Mouse (Mus musculus): Measurements from ENCODE around the gene Cinp. TPM values are rescaled to one million over a fixed set of nuclear protein-coding genes. Genes with fewer than 3 reads are reported as not detected.
A peak's percentile ranks its signal among the peaks of the same experiment; 100 is the strongest.

Cinp gene
- 25.6 and 26.4 TPM in 2 replicates for polyA plus RNA-seq (2012; rRNA removed)

- under 1% methylated on average over 74 of the region's 74 CpGs for WGBS
- peak; percentile 88 for DNase-seq (ENCODE audit: low read depth, low spot score)
Measured at GRCm38 (mm10) chr12:110889036-110890020, at the start of gene Cinp, which contains the start of gene Tecpr2. Cinp (minus strand) TSS chr12:110889145. Tecpr2 (plus strand) TSS chr12:110889264.

- DNase-seq (ENCODE audit: low read depth, low spot score) = no peak
- 87% methylated on average over 5 of the region's 5 CpGs for WGBS
Measured at GRCm38 (mm10) chr12:110937496-110937895, 48.6 kb upstream of the Cinp start.

- 63% methylated on average over 9 of the region's 9 CpGs for WGBS
- DNase-seq (ENCODE audit: low read depth, low spot score) = peak; percentile 65
Measured at GRCm38 (mm10) chr12:110935983-110936620, 47.2 kb upstream of the Cinp start.

- DNase-seq (ENCODE audit: low read depth, low spot score) = no peak
- WGBS = 70% methylated on average over 5 of the region's 5 CpGs
Measured at GRCm38 (mm10) chr12:110932820-110933219, 43.9 kb upstream of the Cinp start.

- WGBS = 93% methylated on average over 5 of the region's 5 CpGs
- no peak for DNase-seq (ENCODE audit: low read depth, low spot score)
Measured at GRCm38 (mm10) chr12:110921572-110921971, 32.6 kb upstream of the Cinp start.

- 92% methylated on average over 4 of the region's 4 CpGs for WGBS
- DNase-seq (ENCODE audit: low read depth, low spot score) = no peak
Measured at GRCm38 (mm10) chr12:110920254-110920653, 31.3 kb upstream of the Cinp start.

GRCm38 (mm10) chr12:110915761-110916160 lies 26.8 kb upstream of the Cinp start:
- no peak for DNase-seq (ENCODE audit: low read depth, low spot score)
- WGBS = 61% methylated on average over 9 of the region's 9 CpGs

GRCm38 (mm10) chr12:110909962-110910361 lies 21.0 kb upstream of the Cinp start:
- WGBS = 99% methylated on average over 2 of the region's 2 CpGs
- DNase-seq (ENCODE audit: low read depth, low spot score) = no peak

GRCm38 (mm10) chr12:110907845-110908244 lies 18.9 kb upstream of the Cinp start:
- WGBS = 56% methylated on average over 3 of the region's 3 CpGs
- no peak for DNase-seq (ENCODE audit: low read depth, low spot score)

GRCm38 (mm10) chr12:110903536-110903935 lies 14.6 kb upstream of the Cinp start:
- no peak for DNase-seq (ENCODE audit: low read depth, low spot score)
- 77% methylated on average over 2 of the region's 2 CpGs for whole genome bisulfite sequencing

GRCm38 (mm10) chr12:110902106-110902505 lies 13.2 kb upstream of the Cinp start:
- 27% methylated on average over 4 of the region's 4 CpGs for WGBS

GRCm38 (mm10) chr12:110891887-110892286 lies 2.9 kb upstream of the Cinp start:
- 88% methylated on average over 1 of the region's 1 CpGs for WGBS
- DNase-seq (ENCODE audit: low read depth, low spot score) = no peak

More at GRCm38 (mm10) chr12:110902106-110902505, 13.2 kb upstream of the Cinp start:
- DNase-seq (ENCODE audit: low read depth, low spot score) = no peak

- WGBS = 0% methylated on average over 25 of the region's 25 CpGs
- no peak for DNase-seq (ENCODE audit: low read depth, low spot score)
Measured at GRCm38 (mm10) chr12:110888606-110889005, 339 bp downstream of the Cinp start.

GRCm38 (mm10) chr12:110888106-110888505 lies 839 bp downstream of the Cinp start:
- 31% methylated on average over 12 of the region's 12 CpGs for whole genome bisulfite sequencing
- no peak for DNase-seq (ENCODE audit: low read depth, low spot score)

- 91% methylated on average over 2 of the region's 2 CpGs for WGBS
- no peak for DNase-seq (ENCODE audit: low read depth, low spot score)
Measured at GRCm38 (mm10) chr12:110885251-110885650, 3.7 kb downstream of the Cinp start.

GRCm38 (mm10) chr12:110882291-110882690 lies 6.7 kb downstream of the Cinp start:
- 83% methylated on average over 7 of the region's 7 CpGs for WGBS
- no peak for DNase-seq (ENCODE audit: low read depth, low spot score)

- DNase-seq (ENCODE audit: low read depth, low spot score) = no peak
- 81% methylated on average over 2 of the region's 2 CpGs for WGBS
Measured at GRCm38 (mm10) chr12:110875351-110875750, 13.6 kb downstream of the Cinp start.

- 92% methylated on average over 5 of the region's 5 CpGs for WGBS
- no peak for DNase-seq (ENCODE audit: low read depth, low spot score)
Measured at GRCm38 (mm10) chr12:110871247-110871646, 17.7 kb downstream of the Cinp start.

GRCm38 (mm10) chr12:110870107-110870506 lies 18.8 kb downstream of the Cinp start:
- 80% methylated on average over 4 of the region's 4 CpGs for WGBS
- no peak for DNase-seq (ENCODE audit: low read depth, low spot score)

- WGBS = 92% methylated on average over 10 of the region's 10 CpGs
- DNase-seq (ENCODE audit: low read depth, low spot score) = no peak
Measured at GRCm38 (mm10) chr12:110865989-110866388, 23.0 kb downstream of the Cinp start.

- 85% methylated on average over 6 of the region's 6 CpGs for WGBS
Measured at GRCm38 (mm10) chr12:110865571-110865970, 23.4 kb downstream of the Cinp start.

More at GRCm38 (mm10) chr12:110865571-110865970, 23.4 kb downstream of the Cinp start:
- DNase-seq (ENCODE audit: low read depth, low spot score) = no peak
